Mouse (Mus musculus) cortical plate, adult 2 months (tissue): ENCODE results near the gene Dgke.

Experiments used
- CTCF ChIP-seq: fragments of 200-500 bp; IDR thresholded peaks from 2 replicates; pipeline ENCODE4 v1.5.1; 2011; ENCODE audit warnings: mild to moderate bottlenecking, control low read depth, low read length; ENCODE audit not compliant: insufficient read depth; ENCODE audit errors: extremely low read depth
- POLR2A ChIP-seq: fragments of 200-500 bp; IDR thresholded peaks from 2 replicates; pipeline ENCODE4 v1.6.1; 2011; ENCODE audit warnings: mild to moderate bottlenecking, low read length, control low read depth; ENCODE audit not compliant: insufficient read depth; ENCODE audit errors: extremely low read depth

DNA sequence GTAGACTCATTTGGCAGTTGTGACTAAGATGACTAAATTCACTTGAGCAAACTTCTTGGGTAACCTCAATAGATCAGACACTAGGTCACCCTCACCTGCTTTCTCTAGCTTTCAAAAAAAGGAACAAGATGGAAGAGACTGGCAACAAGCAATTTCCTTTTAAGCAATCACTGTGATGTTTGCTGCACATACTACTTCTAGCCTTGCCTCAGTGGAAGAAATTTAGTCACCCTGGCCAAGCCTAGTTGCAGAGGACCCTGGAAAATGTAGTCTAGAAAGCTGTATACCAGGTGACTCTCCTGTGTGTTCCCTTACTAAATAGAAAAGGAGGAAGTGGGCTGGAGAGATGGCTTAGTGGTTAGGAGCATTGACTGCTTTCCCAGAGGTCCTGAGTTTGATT lies 60.2 kb downstream of the Dgke start:
- no peak for TF ChIP-seq POLR2A
- TF ChIP-seq CTCF: no peak
